Mouse (Mus musculus) lung, postnatal 0 days (tissue): Measurements from ENCODE around the gene Tmem50b.

Experiments
- CTCF ChIP-seq: IDR thresholded peaks from 2 replicates; pipeline ENCODE4 v1.5.1; 2016; ENCODE audit warnings: antibody characterized with exemption, mild to moderate bottlenecking
- EP300 ChIP-seq: IDR thresholded peaks from 2 replicates; pipeline ENCODE4 v1.6.1; 2016; ENCODE audit warnings: antibody characterized with exemption, mild to moderate bottlenecking, control low read depth

DNA sequence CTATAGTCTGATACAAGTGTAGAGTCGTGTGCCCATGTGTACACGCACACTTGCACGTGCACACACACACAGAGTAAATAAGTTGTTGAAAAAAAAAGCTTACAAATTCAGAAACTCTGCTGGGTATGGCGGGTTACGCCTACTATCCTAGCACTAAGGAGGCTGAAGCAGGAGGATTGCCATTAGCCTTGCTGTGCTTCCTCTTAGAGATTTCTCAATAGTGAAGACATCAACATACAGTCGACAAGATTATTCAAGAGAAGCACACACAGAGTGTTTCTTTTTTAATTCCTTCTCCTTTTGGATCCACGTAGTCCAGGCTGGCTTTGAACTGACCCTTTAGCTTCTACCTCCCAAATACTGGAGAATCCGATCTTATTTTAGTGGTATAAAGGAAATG lies 42.6 kb upstream of the Tmem50b start:
- no peak for TF ChIP-seq CTCF
- no peak for TF ChIP-seq EP300
